ENCODE assay signal across 22 mouse cellular contexts in the genomic region with DNA sequence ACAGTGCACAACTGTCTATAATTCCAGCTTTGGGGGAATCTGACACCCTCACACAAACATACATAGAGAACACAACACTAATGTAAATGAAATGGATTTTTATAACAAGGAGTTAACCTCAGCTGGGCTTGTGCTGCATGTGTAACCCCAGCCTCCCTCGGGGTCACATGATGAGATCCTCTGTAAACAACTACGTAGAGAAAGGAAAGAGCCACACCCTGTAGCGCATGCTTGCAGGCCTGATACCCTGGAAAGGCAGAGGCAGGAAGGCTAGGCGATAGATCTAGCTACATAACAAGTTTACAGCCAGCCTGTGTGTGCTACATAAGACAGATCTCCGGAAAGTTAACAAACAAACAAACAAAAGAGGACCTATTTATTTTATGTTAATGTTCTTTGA. TPM values are rescaled to one million over a fixed set of nuclear protein-coding genes. Genes with fewer than 3 reads are reported as not detected.
A peak's percentile ranks its signal among the peaks of the same experiment; 100 is the strongest.
DNase-seq lines count a peak whose midpoint lies in the region; ATAC-seq and TF ChIP-seq lines count a peak whose summit lies in the region.
"Had no signal": no experiment of that assay in that cellular context is flagged by ENCODE, and none has a peak within 500 bp of the region (broad histone marks: within the 10 kb centered on the region; RNA-seq: fewer than 3 reads in every experiment).

No protein-coding gene starts in this region.

- peak; percentile 6 for DNase-seq in CD4-positive, CD25-positive, alpha-beta regulatory T cell, adult 2 months (ENCODE audit: low read depth, low spot score)
- DNase-seq in lung, postnatal 0 days (ENCODE audit: low spot score) = peak; percentile 44
- no peak for DNase-seq in lung, postnatal 14 days
- no peak for DNase-seq in liver, embryonic 11.5 days (ENCODE audit: low spot score)
- no peak for DNase-seq in gastrocnemius, adult 18-20 months (ENCODE audit: low spot score)
- no peak for DNase-seq in testis, postnatal 10 days (ENCODE audit: low spot score)
- DNase-seq: adrenal gland, postnatal 25 days; cerebellum, adult 9-10 months; gastrocnemius, postnatal 36 days; kidney, adult 11 months; kidney, postnatal 10 days; layer of hippocampus, adult 9-11 months; right cerebral cortex, postnatal 4 days; thymus, adult 18-20 months had no signal

- TF ChIP-seq CTCF in lung, postnatal 0 days (IDR thresholded peaks at IDR 0.05) = no peak

- H3K27ac ChIP-seq in lung, postnatal 0 days (ENCODE audit: low read length) = no peak overlapping the region
- no peak overlapping the region for H3K27ac ChIP-seq in liver, embryonic 11.5 days (ENCODE audit: low read depth, low read length)
- no peak overlapping the region for H3K27ac ChIP-seq in midbrain, embryonic 15.5 days
- H3K27ac ChIP-seq: hindbrain, embryonic 15.5 days; neural tube, embryonic 12.5 days had no signal

- no peak for ATAC-seq in CD4-positive, CD25-positive, alpha-beta regulatory T cell, adult 4 months
- peak; percentile 75 for ATAC-seq in lung, postnatal 0 days
- peak; percentile 72 for ATAC-seq in liver, embryonic 11.5 days (replicated peaks; ENCODE audit: low FRiP score)
- ATAC-seq in midbrain, embryonic 15.5 days (replicated peaks) = no peak
- ATAC-seq: midbrain, embryonic 16.5 days had no signal

- WGBS in lung, postnatal 0 days = 59% methylated on average over 5 of the region's 5 CpGs
- 62% methylated on average over 5 of the region's 5 CpGs for WGBS in liver, embryonic 11.5 days
- WGBS in midbrain, embryonic 15.5 days = 89% methylated on average over 5 of the region's 5 CpGs

- H3K4me3 ChIP-seq in lung, postnatal 0 days (ENCODE audit: low read depth, low read length) = no peak overlapping the region
- no peak overlapping the region for H3K4me3 ChIP-seq in liver, embryonic 11.5 days (ENCODE audit: low read depth, low read length)
- H3K4me3 ChIP-seq in midbrain, embryonic 15.5 days = no peak overlapping the region
- H3K4me3 ChIP-seq: hindbrain, embryonic 15.5 days; neural tube, embryonic 12.5 days had no signal

- H3K9ac ChIP-seq in lung, postnatal 0 days (replicated peaks; ENCODE audit: low read depth) = no peak overlapping the region
- H3K9ac ChIP-seq in liver, embryonic 11.5 days (ENCODE audit: low read depth, low read length) = no peak overlapping the region
- H3K9ac ChIP-seq in midbrain, embryonic 15.5 days = no peak overlapping the region
- H3K9ac ChIP-seq: hindbrain, embryonic 15.5 days; neural tube, embryonic 12.5 days had no signal

- H3K36me3 ChIP-seq in lung, postnatal 0 days (ENCODE audit: insufficient read depth, low read length) = no peaks in the 10 kb centered on the region; the same call in 1 of the 2 replicates
- H3K36me3 ChIP-seq in liver, embryonic 11.5 days (ENCODE audit: control insufficient read depth, insufficient read depth, low read length) = peaks cover 11% of the 10 kb centered on the region; the same call in 1 of the 2 replicates
- H3K36me3 ChIP-seq in midbrain, embryonic 15.5 days (replicated peaks) = peaks cover 33% of the 10 kb centered on the region

- no peaks in the 10 kb centered on the region for H3K27me3 ChIP-seq in lung, postnatal 0 days (replicated peaks; ENCODE audit: insufficient read depth, low read length)
- H3K27me3 ChIP-seq in liver, embryonic 11.5 days (replicated peaks; ENCODE audit: control insufficient read depth, insufficient read depth, low read length) = no peaks in the 10 kb centered on the region
- H3K27me3 ChIP-seq in midbrain, embryonic 15.5 days (replicated peaks) = no peaks in the 10 kb centered on the region
- H3K27me3 ChIP-seq: hindbrain, embryonic 15.5 days; neural tube, embryonic 12.5 days had no signal

- no peaks in the 10 kb centered on the region for H3K4me1 ChIP-seq in lung, postnatal 0 days (ENCODE audit: insufficient read depth, low read depth, low read length)
- H3K4me1 ChIP-seq in liver, embryonic 11.5 days (replicated peaks; ENCODE audit: control insufficient read depth, insufficient read depth, low read length) = no peaks in the 10 kb centered on the region
- peaks cover 6% of the 10 kb centered on the region for H3K4me1 ChIP-seq in midbrain, embryonic 15.5 days
- H3K4me1 ChIP-seq: neural tube, embryonic 12.5 days had no signal

- H3K9me3 ChIP-seq in lung, postnatal 0 days (ENCODE audit: low read length) = no peaks in the 10 kb centered on the region
- no peaks in the 10 kb centered on the region for H3K9me3 ChIP-seq in liver, embryonic 11.5 days (ENCODE audit: control insufficient read depth, low read length)
- H3K9me3 ChIP-seq in midbrain, embryonic 15.5 days = no peaks in the 10 kb centered on the region
- H3K9me3 ChIP-seq: hindbrain, embryonic 15.5 days; neural tube, embryonic 12.5 days had no signal

- no peak; the same call in 1 of the 2 replicates for TF ChIP-seq EP300 in lung, postnatal 0 days (IDR thresholded peaks at IDR 0.05)

- no peak overlapping the region for H3K4me2 ChIP-seq in lung, postnatal 0 days (replicated peaks; ENCODE audit: low read depth, low read length)
- H3K4me2 ChIP-seq in liver, embryonic 11.5 days = no peak overlapping the region
- no peak overlapping the region for H3K4me2 ChIP-seq in midbrain, embryonic 15.5 days
- H3K4me2 ChIP-seq: hindbrain, embryonic 15.5 days; neural tube, embryonic 12.5 days had no signal

RNA-seq across cellular contexts. Expression of a gene that starts 5.2 kb away (rescaled TPM):
- 10 to 100 TPM; 41.2 to 48.2 TPM for polyA plus RNA-seq in CD4-positive, CD25-positive, alpha-beta regulatory T cell, adult 4 months (2017; shearing (Covaris generic))
- 3.2 and 3.5 TPM in 2 replicates for polyA plus RNA-seq in lung, postnatal 0 days (2015; fragmentation: Nextera tagmentation; extraction: Ambion mirVana)
- 18.3 and 23.8 TPM in 2 replicates for polyA plus RNA-seq in liver, embryonic 11.5 days (2014; fragmentation: Nextera tagmentation; extraction: Ambion mirVana)
- 1 to 10 TPM; 6.0 to 6.5 TPM for total RNA-seq in gastrocnemius, adult 18-20 months (2021)
- polyA plus RNA-seq in midbrain, embryonic 15.5 days (2015; fragmentation: Nextera tagmentation; extraction: Ambion mirVana) = 15.8 and 21.3 TPM in 2 replicates

RNA-seq across cellular contexts. Expression of a gene that starts 36.4 kb away (rescaled TPM):
- 10 to 100 TPM; 38.5 to 46.1 TPM for polyA plus RNA-seq in CD4-positive, CD25-positive, alpha-beta regulatory T cell, adult 4 months (2017; shearing (Covaris generic))
- polyA plus RNA-seq in lung, postnatal 0 days (2015; fragmentation: Nextera tagmentation; extraction: Ambion mirVana) = 35.3 and 36.2 TPM in 2 replicates
- polyA plus RNA-seq in liver, embryonic 11.5 days (2014; fragmentation: Nextera tagmentation; extraction: Ambion mirVana) = 43.2 and 48.2 TPM in 2 replicates
- 1 to 10 TPM; 4.2 to 4.7 TPM for total RNA-seq in gastrocnemius, adult 18-20 months (2021)
- polyA plus RNA-seq in midbrain, embryonic 15.5 days (2015; fragmentation: Nextera tagmentation; extraction: Ambion mirVana) = 43.2 and 45.2 TPM in 2 replicates

RNA-seq across cellular contexts. Expression of a gene that starts 49.1 kb away (rescaled TPM):
- under 1 TPM in 1 of 2 experiments, not detected in 1; 0.33 TPM for polyA plus RNA-seq in CD4-positive, CD25-positive, alpha-beta regulatory T cell, adult 4 months (2017; shearing (Covaris generic))
- polyA plus RNA-seq in lung, postnatal 0 days (2015; fragmentation: Nextera tagmentation; extraction: Ambion mirVana) = not detected in 2 replicates
- polyA plus RNA-seq in liver, embryonic 11.5 days (2014; fragmentation: Nextera tagmentation; extraction: Ambion mirVana) = 0.09 TPM in 1 of 2 replicates, not detected in the other
- not detected for total RNA-seq in gastrocnemius, adult 18-20 months (2021)
- polyA plus RNA-seq in midbrain, embryonic 15.5 days (2015; fragmentation: Nextera tagmentation; extraction: Ambion mirVana) = 0.11 TPM in 1 of 2 replicates, not detected in the other
- total RNA-seq: adrenal gland, postnatal 25 days; gastrocnemius, postnatal 36 days had no signal
- polyA plus RNA-seq: embryonic facial prominence, embryonic 11.5 days; heart, postnatal 0 days; limb, embryonic 14.5 days had no signal

Comparison
In these comparisons a context has a peak if more than half of its experiments do, and no peak if none do; other contexts are left out.
1. DNase-seq: peak in CD4-positive, CD25-positive, alpha-beta regulatory T cell, adult 2 months (single experiment) and lung, postnatal 0 days (single experiment); none in lung, postnatal 14 days (single experiment), liver, embryonic 11.5 days (single experiment), gastrocnemius, adult 18-20 months (single experiment) and testis, postnatal 10 days (single experiment).
2. ATAC-seq: peak in lung, postnatal 0 days (single experiment) and liver, embryonic 11.5 days (single experiment); none in CD4-positive, CD25-positive, alpha-beta regulatory T cell, adult 4 months (single experiment) and midbrain, embryonic 15.5 days (single experiment).